Mouse (Mus musculus) liver, embryonic 14.5 days (tissue): ENCODE results near the gene Cbln1. TPM values are rescaled to one million over a fixed set of nuclear protein-coding genes. Genes with fewer than 3 reads are reported as not detected.

ENCODE experiments used
- ATAC-seq: fragments of 200-750 bp; cut with Nextera tagmentation; 2 replicates; pipeline ENCODE4 v1.8.0; 2017; ENCODE audit warnings: moderate number of reproducible peaks, mild to moderate bottlenecking, moderate library complexity; ENCODE audit not compliant: insufficient read depth
- DNase-seq, 3 experiments: peaks; one replicate each; pipeline ENCODE4 v3.0.0-alpha.2; 2012 to 2013; ENCODE audit warnings: low read depth in 3 of 3, low spot score in 3 of 3
- H3K27ac ChIP-seq: fragments of 300-500 bp; sonication (generic); 2 replicates; pipeline ENCODE4 v1.5.1; 2014; ENCODE audit warnings: moderate library complexity, mild to moderate bottlenecking, control low read depth, inconsistent platforms
- H3K27me3 ChIP-seq: fragments of 300-500 bp; sonication (generic); 2 replicates; pipeline ENCODE4 v1.6.1; 2014; ENCODE audit warnings: mild to moderate bottlenecking, low read length, moderate library complexity; ENCODE audit not compliant: control insufficient read depth, insufficient read depth
- H3K36me3 ChIP-seq: fragments of 300-500 bp; sonication (generic); replicated peaks from 2 replicates; pipeline ENCODE4 v1.6.1; 2014; ENCODE audit warnings: low read depth; ENCODE audit not compliant: control insufficient read depth, insufficient read depth
- H3K4me1 ChIP-seq, 2 experiments: fragments of 200-500 bp in 1 of 2; fragments of 300-500 bp in 1 of 2; sonication (generic) in 1 of 2; replicated peaks; 2 replicates each; pipeline ENCODE4 v1.6.1; 2012 to 2014; ENCODE audit warnings: antibody characterized with exemption in 1 of 2, inconsistent platforms in 1 of 2, low read length in 1 of 2; ENCODE audit not compliant: control insufficient read depth in 2 of 2, insufficient read depth in 2 of 2
- H3K4me2 ChIP-seq: fragments of 300-500 bp; sonication (generic); 2 replicates; pipeline ENCODE4 v1.6.1; 2014; ENCODE audit warnings: low read depth, mild to moderate bottlenecking, control low read depth, moderate library complexity
- H3K4me3 ChIP-seq, 2 experiments: fragments of 200-500 bp in 1 of 2; fragments of 300-500 bp in 1 of 2; sonication (generic) in 1 of 2; 2 replicates each; pipeline ENCODE4 v1.5.1; 2012 to 2014; ENCODE audit warnings: low read depth in 2 of 2, low read length in 2 of 2, mild to moderate bottlenecking in 2 of 2, control low read depth in 1 of 2, inconsistent platforms in 1 of 2, moderate library complexity in 1 of 2; ENCODE audit not compliant: insufficient read depth in 1 of 2
- H3K9ac ChIP-seq: fragments of 300-500 bp; sonication (generic); replicated peaks from 2 replicates; pipeline ENCODE4 v1.6.1; 2014; ENCODE audit warnings: mild to moderate bottlenecking, control low read depth, moderate library complexity
- H3K9me3 ChIP-seq: fragments of 300-500 bp; sonication (generic); 2 replicates; pipeline ENCODE4 v1.6.1; 2016; ENCODE audit warnings: low read length, mixed read lengths; ENCODE audit not compliant: control insufficient read depth
- CTCF ChIP-seq: IDR thresholded peaks from 2 replicates; pipeline ENCODE4 v1.5.1; 2016; ENCODE audit warnings: antibody characterized with exemption, low read depth, control low read depth
- EP300 ChIP-seq: IDR thresholded peaks from 2 replicates; pipeline ENCODE4 v1.6.1; 2016; ENCODE audit warnings: antibody characterized with exemption, low read depth
- WGBS: fragments of 180-500 bp; shearing (Covaris S2); extraction: QIAGEN DNeasy Blood & Tissue Kit; methylation state at CpG from one replicate; pipeline ENCODE4 v1.1.7; 2014; ENCODE audit not compliant: insufficient replicate concordance; 5-methylcytosine and 5-hydroxymethylcytosine counted together
- polyA plus RNA-seq, 2 experiments: library from polyadenylated mRNA; depleted of rRNA in 1 of 2; stranded (reverse) in 1 of 2; unstranded in 1 of 2; fragments of >200 nt; fragmentation: Nextera tagmentation in 1 of 2; extraction: Ambion mirVana in 1 of 2; gene quantifications; 2 replicates each; pipeline versions ENCODE4 v1.2.1 to v1.2.3; 2012 to 2014

Cbln1 gene
- polyA plus RNA-seq, 2 experiments = 0.02 TPM; not detected in 1

DNA sequence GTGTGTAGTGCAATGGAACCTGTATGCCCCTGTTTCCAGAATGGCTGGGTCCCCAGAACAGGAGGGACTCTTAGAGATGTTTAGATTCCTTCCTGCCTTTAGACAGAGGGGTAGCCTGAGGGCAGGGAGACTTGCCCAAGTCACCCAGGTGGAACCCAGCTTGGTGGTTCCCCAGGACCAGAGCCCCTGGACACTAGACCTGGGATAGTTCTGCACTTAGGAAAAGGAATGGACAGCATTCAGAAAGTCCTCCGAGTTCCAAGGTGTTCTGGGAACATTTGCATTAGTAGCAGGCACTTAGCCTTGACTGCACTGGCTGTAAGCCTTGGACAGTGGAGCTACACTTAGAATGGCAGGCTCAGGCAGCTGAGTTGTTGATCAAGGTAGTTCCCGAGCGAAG is 4.5 kb downstream of the Cbln1 start:
- ATAC-seq (no peak), DNase-seq (no peak)
- Histone ChIP-seq H3K36me3 (no peaks in the 10 kb centered on the region), H3K4me1 (no peaks in the 10 kb centered on the region), H3K4me3 (no peak overlapping the region), H3K9me3 (no peaks in the 10 kb centered on the region), H3K27me3 (peaks cover 54% of the 10 kb centered on the region), H3K9ac (no peak overlapping the region), H3K27ac (no peak overlapping the region), H3K4me2 (no peak overlapping the region)
- WGBS = 20% methylated on average over 3 of the region's 3 CpGs
- TF ChIP-seq CTCF = no peak
- TF ChIP-seq EP300 = no peak

DNA sequence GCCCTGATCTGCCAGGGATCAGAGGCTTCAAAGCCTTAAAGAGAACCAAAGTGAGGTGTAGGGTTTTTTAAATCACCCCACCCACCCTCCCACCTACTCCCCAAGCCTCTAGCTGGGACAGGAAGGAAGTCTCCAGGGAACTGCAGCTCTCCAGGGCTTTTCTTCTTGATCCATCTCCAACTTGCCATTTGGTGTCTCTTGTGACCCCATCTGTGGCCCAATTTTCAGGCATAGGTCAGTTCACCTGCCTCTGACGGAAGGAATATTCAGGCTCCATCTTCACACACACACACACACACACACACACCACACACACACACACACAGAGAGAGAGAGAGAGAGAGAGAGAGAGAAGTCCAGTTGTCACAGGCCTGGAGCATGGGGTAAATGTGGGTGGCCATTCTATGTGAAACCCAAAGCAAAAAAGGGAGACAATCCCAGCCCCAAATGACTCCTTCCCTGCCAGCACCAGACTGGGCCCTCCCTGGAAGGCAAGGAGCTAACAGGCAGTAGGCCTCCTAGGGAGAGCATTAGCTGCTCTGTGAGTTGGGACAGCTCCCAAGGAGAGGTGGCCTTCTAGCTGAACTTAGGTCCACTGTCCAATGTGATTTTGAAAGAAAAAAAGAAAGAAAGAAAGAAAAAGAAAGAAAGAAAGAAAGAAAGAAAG is 5.3 kb downstream of the Cbln1 start:
- Histone ChIP-seq H3K27me3 (peaks cover 46% of the 10 kb centered on the region), H3K4me1 (no peaks in the 10 kb centered on the region), H3K36me3 (no peaks in the 10 kb centered on the region), H3K9ac (no peak overlapping the region), H3K27ac (no peak overlapping the region), H3K9me3 (no peaks in the 10 kb centered on the region), H3K4me2 (no peak overlapping the region), H3K4me3 (no peak overlapping the region)
- no peak for TF ChIP-seq EP300
- no peak for TF ChIP-seq CTCF
- no peak for DNase-seq
- ATAC-seq = no peak
- 30% methylated on average over 1 of the region's 1 CpGs for WGBS

DNA sequence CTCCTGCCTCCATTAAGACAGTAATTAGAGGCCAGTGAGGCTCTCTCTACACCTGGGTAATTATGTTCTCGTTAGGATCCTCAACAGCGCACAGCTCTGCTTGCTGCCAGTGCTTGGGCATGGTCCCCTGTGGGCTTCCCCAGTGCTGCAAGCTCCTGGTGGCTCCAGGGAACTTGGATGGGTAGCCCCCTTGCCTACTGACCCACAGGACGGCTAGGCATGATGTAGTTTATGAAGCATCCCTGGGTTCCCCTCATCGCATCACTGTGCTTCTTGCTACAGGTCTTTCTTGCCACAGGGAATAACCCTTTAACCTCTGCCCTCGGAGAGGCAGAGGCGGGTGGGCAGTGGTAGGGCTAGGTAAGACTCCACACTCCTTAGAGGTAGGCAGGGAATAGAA is 6.1 kb downstream of the Cbln1 start:
- Histone ChIP-seq H3K27me3 (peaks cover 38% of the 10 kb centered on the region), H3K4me1 (no peaks in the 10 kb centered on the region), H3K27ac (no peak overlapping the region), H3K9me3 (no peaks in the 10 kb centered on the region), H3K9ac (no peak overlapping the region), H3K4me3 (no peak overlapping the region), H3K36me3 (no peaks in the 10 kb centered on the region), H3K4me2 (no peak overlapping the region)
- 42% methylated on average over 6 of the region's 6 CpGs for WGBS
- TF ChIP-seq CTCF (no peak), EP300 (no peak)
- DNase-seq (no peak), ATAC-seq (no peak)

DNA sequence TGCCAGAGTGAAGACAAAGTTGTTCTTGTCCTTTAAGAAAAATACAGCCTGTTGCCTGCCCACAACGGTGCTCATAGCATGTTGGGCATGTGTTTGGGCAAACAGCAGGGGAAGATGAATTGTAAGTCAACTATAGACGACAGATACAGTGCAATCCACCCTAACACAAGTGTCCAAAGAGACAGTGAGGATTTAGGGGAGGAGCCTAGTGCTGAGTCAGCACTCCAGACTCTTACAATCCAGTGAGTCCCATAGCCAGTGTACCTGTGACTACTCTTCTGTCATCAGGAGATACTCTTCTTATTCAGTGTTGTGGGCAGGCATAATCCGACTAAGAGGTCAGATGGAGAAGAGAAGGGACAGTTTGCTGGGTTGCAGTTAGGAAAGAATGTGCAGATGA is 8.0 kb downstream of the Cbln1 start:
- 47% methylated on average over 3 of the region's 3 CpGs for WGBS
- no peaks in the 10 kb centered on the region for H3K9me3 ChIP-seq
- no peak overlapping the region for H3K9ac ChIP-seq

DNA sequence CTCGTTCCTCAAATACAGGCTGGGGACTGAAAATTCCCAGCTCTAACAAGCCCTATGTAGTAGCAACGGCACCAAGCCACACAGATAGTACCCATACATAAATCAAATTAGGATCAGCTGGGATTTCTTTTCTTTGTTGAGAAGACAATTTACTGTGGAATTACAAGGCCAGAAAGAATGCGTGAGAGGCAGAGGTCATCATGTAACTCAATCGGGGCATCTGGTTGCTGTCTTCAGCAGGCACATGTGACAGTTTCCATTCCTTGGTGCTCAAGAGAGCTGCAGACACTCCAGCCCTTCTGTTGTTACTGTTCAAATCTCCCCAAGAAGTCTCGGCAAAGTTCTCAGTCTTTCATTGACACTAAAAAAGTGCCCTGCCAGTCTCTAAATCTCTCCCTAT is 10.6 kb downstream of the Cbln1 start:
- Histone ChIP-seq H3K36me3 (no peaks in the 10 kb centered on the region), H3K4me1 (no peaks in the 10 kb centered on the region), H3K27ac (no peak overlapping the region), H3K9ac (no peak overlapping the region), H3K4me3 (no peak overlapping the region), H3K4me2 (no peak overlapping the region), H3K9me3 (no peaks in the 10 kb centered on the region), H3K27me3 (no peaks in the 10 kb centered on the region; the same call in 1 of the 2 replicates)
- TF ChIP-seq CTCF (no peak), EP300 (no peak)
- no peak for ATAC-seq
- WGBS = 48% methylated on average over 5 of the region's 5 CpGs
- no peak for DNase-seq

More for the DNA sequence above, 8.0 kb downstream of the Cbln1 start:
- no peak for DNase-seq
- Histone ChIP-seq H3K4me3 (no peak overlapping the region), H3K4me2 (no peak overlapping the region), H3K27ac (no peak overlapping the region), H3K4me1 (no peaks in the 10 kb centered on the region), H3K36me3 (no peaks in the 10 kb centered on the region), H3K27me3 (peaks cover 20% of the 10 kb centered on the region)
- no peak for ATAC-seq
- TF ChIP-seq EP300 (no peak), CTCF (no peak)
